Mouse (Mus musculus) limb, embryonic 13.5 days (tissue): ENCODE measurements around the gene Vps9d1. TPM values are rescaled to one million over a fixed set of nuclear protein-coding genes. Genes with fewer than 3 reads are reported as not detected.
A peak's percentile ranks its signal among the peaks of the same experiment; 100 is the strongest.
"Not testable (repeated sequence)": the region's sequence is repeated elsewhere in the genome, so short reads cannot be mapped to it uniquely, and the experiment has no call there.

ENCODE experiments used
- ATAC-seq: fragments of 200-750 bp; cut with Nextera tagmentation; 2 replicates; pipeline ENCODE4 v1.8.0; 2017; ENCODE audit warnings: low read depth, moderate number of reproducible peaks, moderate TSS enrichment; ENCODE audit not compliant: low FRiP score
- H3K27ac ChIP-seq: fragments of 300-500 bp; sonication (generic); 2 replicates; pipeline ENCODE4 v1.5.1; 2015; ENCODE audit warnings: inconsistent platforms, mild to moderate bottlenecking, moderate library complexity
- H3K27me3 ChIP-seq: fragments of 300-500 bp; sonication (generic); 2 replicates; pipeline ENCODE4 v1.6.1; 2015; ENCODE audit warnings: mild to moderate bottlenecking, inconsistent platforms
- H3K36me3 ChIP-seq: fragments of 300-500 bp; sonication (generic); 2 replicates; pipeline ENCODE4 v1.6.1; 2015; ENCODE audit warnings: inconsistent platforms, mild to moderate bottlenecking, moderate library complexity
- H3K4me1 ChIP-seq: fragments of 300-500 bp; sonication (generic); 2 replicates; pipeline ENCODE4 v1.6.1; 2015; ENCODE audit warnings: inconsistent platforms
- H3K4me2 ChIP-seq: fragments of 300-500 bp; sonication (generic); replicated peaks from 2 replicates; pipeline ENCODE4 v1.6.1; 2015; ENCODE audit warnings: inconsistent platforms, mild to moderate bottlenecking, moderate library complexity
- H3K4me3 ChIP-seq: fragments of 300-500 bp; sonication (generic); 2 replicates; pipeline ENCODE4 v1.5.1; 2015; ENCODE audit warnings: moderate library complexity, mild to moderate bottlenecking, inconsistent platforms
- H3K9ac ChIP-seq: fragments of 300-500 bp; sonication (generic); 2 replicates; pipeline ENCODE4 v1.6.1; 2015; ENCODE audit warnings: mild to moderate bottlenecking, inconsistent platforms
- H3K9me3 ChIP-seq: fragments of 300-500 bp; sonication (generic); 2 replicates; pipeline ENCODE4 v1.6.1; 2016; ENCODE audit warnings: inconsistent platforms
- WGBS: fragments of 180-500 bp; shearing (Covaris S2); methylation state at CpG from one replicate; pipeline ENCODE4 v1.1.7; 2015; 5-methylcytosine and 5-hydroxymethylcytosine counted together
- polyA plus RNA-seq: library from polyadenylated mRNA; unstranded; fragments of >200 nt; fragmentation: Nextera tagmentation; extraction: Ambion mirVana; gene quantifications from 2 replicates; pipeline ENCODE4 v1.2.1, GENCODE M21; 2015

Gene Vps9d1
- 32.3 and 32.7 TPM in 2 replicates for polyA plus RNA-seq

DNA sequence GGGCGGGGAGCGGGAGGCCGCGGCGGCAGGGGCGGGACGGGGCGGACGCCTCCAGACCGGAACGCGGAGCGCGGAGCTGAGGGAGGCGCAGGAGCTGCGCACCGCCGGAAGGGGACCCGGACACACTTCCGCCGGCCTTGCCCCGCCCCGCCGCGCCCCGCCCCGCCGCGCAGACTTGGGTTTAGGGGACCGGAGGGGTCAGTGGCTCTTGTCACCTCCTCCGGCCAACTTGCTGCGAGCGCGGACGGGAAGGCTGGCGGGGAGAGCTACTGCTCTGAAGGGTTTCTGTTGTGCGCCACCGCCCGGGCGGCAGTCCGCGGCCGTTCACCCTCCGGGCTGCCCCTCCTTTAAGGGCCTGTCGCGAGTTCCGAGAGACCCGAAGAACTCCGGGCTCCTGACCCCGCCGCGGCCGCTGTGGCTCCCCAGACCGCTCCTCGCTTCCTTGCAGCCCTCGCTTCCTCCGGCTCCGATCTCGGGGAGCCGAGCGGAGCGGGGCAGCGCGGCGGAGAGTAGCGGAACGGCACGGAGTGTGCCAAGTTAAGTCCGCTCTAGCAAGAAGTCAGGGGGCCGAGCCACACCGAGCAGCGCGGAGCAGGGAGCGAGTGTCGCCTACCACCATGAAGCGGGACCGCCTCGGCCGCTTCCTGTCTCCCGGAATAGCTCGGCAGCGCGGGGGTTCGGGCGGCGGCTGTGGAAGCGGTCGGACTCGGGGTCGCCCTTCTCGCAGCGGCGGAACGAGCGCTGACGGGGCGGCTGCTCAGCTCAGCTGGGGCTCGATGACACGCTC lies at the start of gene Vps9d1, which contains the start of gene Zfp276:
Gene Vps9d1, minus strand, starts transcription at position 250 of the 787 bp plus-strand sequence.
Gene Zfp276, plus strand, starts transcription at position 97 of the 787 bp plus-strand sequence.
- H3K27me3 ChIP-seq: no peaks in the 10 kb centered on the region
- H3K4me2 ChIP-seq: peak within 1 kb of the TSS; percentile 76
- H3K4me1 ChIP-seq: peaks cover 25% of the 10 kb centered on the region
- WGBS: under 1% methylated on average over 79 of the region's 99 CpGs
- ATAC-seq: peak; percentile 93
- H3K9ac ChIP-seq: peak within 1 kb of the TSS; percentile 95
- peak within 1 kb of the TSS; percentile 97 for H3K4me3 ChIP-seq
- H3K9me3 ChIP-seq: no peaks in the 10 kb centered on the region
- H3K36me3 ChIP-seq: peaks cover 65% of the 10 kb centered on the region
- peak within 1 kb of the TSS; percentile 77 for H3K27ac ChIP-seq

DNA sequence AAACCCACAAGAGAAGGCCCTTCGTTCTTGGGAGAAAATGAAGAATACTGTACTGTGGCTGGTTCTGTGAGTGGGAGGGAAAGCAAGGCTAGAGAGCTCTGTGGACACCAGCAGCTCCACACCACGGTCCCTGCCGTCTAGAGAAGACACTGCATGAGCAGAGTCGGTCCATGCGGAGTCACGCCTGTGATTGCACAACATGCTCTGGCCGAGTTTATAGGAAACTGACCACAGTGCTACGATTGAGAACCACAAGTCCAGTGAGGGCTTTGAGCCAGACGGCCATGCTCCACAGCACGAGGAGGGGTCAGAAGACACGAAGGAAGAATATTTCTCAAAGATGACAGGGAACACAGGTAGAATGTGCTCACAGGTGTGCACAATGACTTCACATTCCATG lies 44.2 kb upstream of the Vps9d1 start:
- Histone ChIP-seq H3K9ac (no peak overlapping the region), H3K27ac (no peak overlapping the region), H3K27me3 (no peaks in the 10 kb centered on the region), H3K9me3 (no peaks in the 10 kb centered on the region), H3K36me3 (peaks cover 47% of the 10 kb centered on the region), H3K4me2 (no peak overlapping the region), H3K4me3 (no peak overlapping the region), H3K4me1 (no peaks in the 10 kb centered on the region)
- WGBS: 91% methylated on average over 11 of the region's 11 CpGs
- ATAC-seq: no peak

DNA sequence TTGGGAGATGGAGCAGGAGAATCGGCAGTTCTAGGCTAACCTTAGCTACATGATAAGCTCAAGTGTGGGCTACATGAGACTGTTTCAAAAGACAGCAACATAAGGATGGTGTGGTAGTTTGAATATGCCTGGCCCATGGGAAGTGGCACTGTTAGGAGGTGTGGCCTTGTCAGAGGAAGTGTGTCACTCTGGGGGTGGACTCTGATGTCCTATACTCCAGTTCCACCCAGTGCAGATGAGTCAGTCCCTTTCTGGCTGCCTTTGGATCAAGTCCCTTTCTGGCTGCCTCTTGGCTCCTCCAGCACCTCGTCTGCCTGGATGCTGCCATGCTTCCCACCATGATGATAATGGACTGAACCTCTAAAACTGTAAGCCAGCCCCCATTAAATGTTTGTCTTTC lies 38.6 kb upstream of the Vps9d1 start:
- no peaks in the 10 kb centered on the region for H3K27me3 ChIP-seq
- peaks cover 71% of the 10 kb centered on the region for H3K36me3 ChIP-seq
- H3K4me1 ChIP-seq: no peaks in the 10 kb centered on the region
- H3K4me3 ChIP-seq: no peak overlapping the region
- no peak overlapping the region for H3K9ac ChIP-seq
- no peak overlapping the region for H3K4me2 ChIP-seq
- H3K27ac ChIP-seq: no peak overlapping the region
- WGBS: 84% methylated on average over 2 of the region's 2 CpGs
- H3K9me3 ChIP-seq: no peaks in the 10 kb centered on the region
- ATAC-seq: no peak

DNA sequence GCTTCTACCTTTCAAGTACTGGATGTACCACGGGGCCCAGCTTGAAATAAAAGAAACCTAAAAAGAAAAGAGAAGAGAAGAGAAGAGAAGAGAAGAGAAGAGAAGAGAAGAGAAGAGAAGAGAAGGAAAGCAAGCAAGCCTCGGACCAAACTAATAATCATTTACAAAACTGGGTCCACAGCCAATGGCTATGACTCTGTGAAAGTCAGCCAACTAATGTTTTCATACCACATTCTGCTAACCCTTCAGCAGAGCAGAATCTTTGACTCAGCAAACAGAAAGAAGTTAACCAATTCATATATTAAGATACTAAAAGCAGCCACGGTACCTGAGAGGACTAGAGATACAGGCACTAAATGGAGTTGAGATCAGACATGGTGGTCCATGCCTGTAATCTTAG lies 38.1 kb upstream of the Vps9d1 start:
- Histone ChIP-seq H3K27ac (no peak overlapping the region), H3K9ac (no peak overlapping the region)

DNA sequence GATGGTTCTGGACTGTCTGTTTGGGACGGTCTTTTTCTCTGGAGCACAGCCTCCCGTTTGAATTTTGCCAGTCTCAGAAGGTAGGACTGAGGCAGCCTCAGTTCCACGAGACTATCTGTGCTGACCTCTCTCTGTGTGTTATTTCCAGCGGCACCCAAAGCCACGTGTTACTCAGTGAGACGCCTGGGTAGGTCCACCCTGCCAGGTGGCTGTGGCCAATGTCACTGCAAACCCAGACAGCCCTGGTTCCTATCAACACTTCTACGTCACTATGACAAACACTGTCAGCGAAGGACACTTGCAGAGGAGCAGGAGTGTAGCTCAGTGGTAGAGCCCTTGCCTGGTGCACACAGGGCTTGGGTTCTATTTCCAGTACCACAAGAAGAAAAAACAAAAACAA lies 37.6 kb upstream of the Vps9d1 start:
- H3K27ac ChIP-seq: no peak overlapping the region
- H3K36me3 ChIP-seq: peaks cover 72% of the 10 kb centered on the region
- no peaks in the 10 kb centered on the region for H3K9me3 ChIP-seq
- H3K4me2 ChIP-seq: no peak overlapping the region
- H3K4me3 ChIP-seq: no peak overlapping the region
- no peaks in the 10 kb centered on the region for H3K27me3 ChIP-seq
- no peak overlapping the region for H3K9ac ChIP-seq
- no peak for ATAC-seq
- no peaks in the 10 kb centered on the region for H3K4me1 ChIP-seq
- WGBS: 89% methylated on average over 8 of the region's 8 CpGs

More for the DNA sequence above, 38.1 kb upstream of the Vps9d1 start:
- no peaks in the 10 kb centered on the region for H3K9me3 ChIP-seq
- H3K36me3 ChIP-seq: peaks cover 71% of the 10 kb centered on the region
- no peaks in the 10 kb centered on the region for H3K4me1 ChIP-seq
- no peaks in the 10 kb centered on the region for H3K27me3 ChIP-seq
- ATAC-seq: no peak
- WGBS: 80% methylated on average over 3 of the region's 3 CpGs
- H3K4me3 ChIP-seq: no peak overlapping the region
- H3K4me2 ChIP-seq: no peak overlapping the region

DNA sequence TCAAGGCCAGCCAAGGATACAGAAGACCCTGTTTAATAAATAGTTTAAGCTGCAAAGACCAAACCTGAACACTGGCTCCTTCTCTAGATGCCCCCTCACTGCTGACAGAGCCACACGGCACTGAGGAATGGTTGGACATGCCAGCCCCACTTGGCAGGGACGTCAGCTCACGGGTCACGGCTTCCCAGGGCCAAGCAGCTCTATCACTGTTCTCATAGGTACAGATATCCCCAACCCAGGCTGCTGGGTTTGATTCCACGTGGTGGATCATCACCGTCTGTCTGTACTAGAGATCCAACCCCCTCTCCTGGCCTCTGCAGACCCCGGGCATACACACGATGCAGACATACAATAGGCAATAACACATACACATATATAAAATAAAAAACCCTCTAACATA lies 36.5 kb upstream of the Vps9d1 start:
- ATAC-seq: no peak
- no peak overlapping the region for H3K4me3 ChIP-seq
- no peak overlapping the region for H3K9ac ChIP-seq
- H3K27me3 ChIP-seq: no peaks in the 10 kb centered on the region
- H3K4me1 ChIP-seq: no peaks in the 10 kb centered on the region
- peaks cover 68% of the 10 kb centered on the region for H3K36me3 ChIP-seq
- no peaks in the 10 kb centered on the region for H3K9me3 ChIP-seq
- H3K4me2 ChIP-seq: no peak overlapping the region
- no peak overlapping the region for H3K27ac ChIP-seq
- WGBS: 95% methylated on average over 8 of the region's 8 CpGs

DNA sequence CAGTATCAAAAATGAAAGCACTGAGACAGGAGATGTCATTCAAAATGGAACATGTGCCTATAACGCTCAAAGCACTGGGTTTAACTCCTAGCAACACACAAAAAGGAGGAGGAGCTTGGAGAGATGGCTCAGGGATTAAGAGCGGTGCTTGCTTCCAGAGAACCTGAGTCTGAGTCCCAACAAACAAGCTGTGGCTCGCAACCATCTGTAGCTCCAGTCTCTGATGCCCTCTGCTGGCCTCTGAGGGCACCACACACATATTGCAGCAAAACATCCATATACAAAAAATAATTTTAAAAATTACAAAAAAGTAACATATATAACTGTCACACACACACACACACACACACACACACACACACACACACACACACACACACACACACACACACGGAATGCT lies 36.0 kb upstream of the Vps9d1 start:
- H3K27me3 ChIP-seq: no peaks in the 10 kb centered on the region
- no peak for ATAC-seq
- peaks cover 66% of the 10 kb centered on the region for H3K36me3 ChIP-seq
- no peak overlapping the region for H3K4me2 ChIP-seq
- no peak overlapping the region for H3K9ac ChIP-seq
- 76% methylated on average over 4 of the region's 4 CpGs for WGBS
- no peak overlapping the region for H3K4me3 ChIP-seq
- no peaks in the 10 kb centered on the region for H3K9me3 ChIP-seq
- H3K4me1 ChIP-seq: no peaks in the 10 kb centered on the region
- no peak overlapping the region for H3K27ac ChIP-seq

DNA sequence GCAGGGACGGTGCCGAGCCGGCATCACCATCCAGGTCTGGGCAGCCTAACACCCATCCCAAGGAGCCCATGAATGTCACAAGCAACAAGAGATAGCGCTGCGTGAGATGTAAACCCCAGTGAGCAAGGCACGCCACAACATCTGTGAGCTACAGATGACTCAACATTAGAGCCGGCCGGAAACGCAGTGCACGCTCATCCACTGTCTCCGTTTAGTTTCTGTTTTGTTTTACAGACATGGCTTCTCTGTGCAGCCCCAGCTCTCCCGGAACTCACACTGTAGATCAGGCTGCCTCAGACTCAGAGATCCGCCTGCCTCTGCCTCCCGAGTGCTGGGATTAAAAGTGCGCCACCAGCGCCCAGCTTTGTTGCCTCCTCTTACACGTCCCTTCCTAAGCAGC lies 33.2 kb upstream of the Vps9d1 start:
- H3K27me3 ChIP-seq: no peaks in the 10 kb centered on the region
- H3K9me3 ChIP-seq: no peaks in the 10 kb centered on the region
- H3K4me2 ChIP-seq: no peak overlapping the region
- ATAC-seq: no peak
- H3K4me1 ChIP-seq: no peaks in the 10 kb centered on the region
- H3K27ac ChIP-seq: no peak overlapping the region
- peaks cover 47% of the 10 kb centered on the region for H3K36me3 ChIP-seq
- H3K4me3 ChIP-seq: no peak overlapping the region
- H3K9ac ChIP-seq: no peak overlapping the region
- 94% methylated on average over 17 of the region's 17 CpGs for WGBS

DNA sequence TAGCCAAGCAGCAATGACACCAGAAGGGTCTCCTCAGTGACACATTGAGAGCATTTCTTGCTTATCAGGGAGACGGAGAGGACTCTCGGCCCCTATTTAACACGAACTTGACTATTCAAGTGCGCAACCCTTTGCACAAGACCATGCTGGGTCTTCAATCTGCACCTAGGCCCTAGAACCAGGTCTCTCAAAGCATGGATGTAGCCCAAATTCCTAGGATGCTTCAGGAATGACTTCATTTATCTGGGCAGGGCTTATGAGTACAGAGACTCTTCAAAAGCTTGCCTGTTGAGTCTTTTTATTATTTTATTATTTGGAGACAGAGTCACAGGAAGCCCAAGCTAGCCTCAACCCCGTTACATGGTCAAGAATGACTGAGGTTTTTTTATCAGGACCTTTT lies 30.3 kb upstream of the Vps9d1 start:
- Histone ChIP-seq H3K27me3 (no peaks in the 10 kb centered on the region), H3K4me3 (no peak overlapping the region), H3K36me3 (peaks cover 54% of the 10 kb centered on the region), H3K9me3 (no peaks in the 10 kb centered on the region), H3K4me1 (no peaks in the 10 kb centered on the region), H3K4me2 (no peak overlapping the region), H3K9ac (no peak overlapping the region), H3K27ac (no peak overlapping the region)
- 93% methylated on average over 5 of the region's 5 CpGs for WGBS
- ATAC-seq: no peak

DNA sequence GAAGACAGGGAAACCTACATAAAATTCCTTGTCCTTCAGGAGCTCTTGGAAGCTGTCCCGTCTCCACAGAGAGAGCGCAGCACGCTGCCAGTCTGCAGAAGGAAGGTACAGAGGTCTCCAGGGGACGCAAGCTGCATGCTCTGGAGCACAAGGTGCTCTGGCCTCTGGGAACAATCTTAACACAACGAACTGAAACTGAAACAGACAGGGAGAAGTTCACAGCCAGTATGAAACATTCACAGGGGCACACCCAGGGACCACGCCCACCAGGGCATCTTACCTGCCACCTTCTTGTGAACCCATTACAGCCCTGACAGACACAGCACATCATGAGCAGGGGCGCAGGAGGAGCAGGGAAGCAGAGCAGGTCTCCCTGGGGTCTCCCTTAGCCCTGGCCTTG lies 29.8 kb upstream of the Vps9d1 start:
- Histone ChIP-seq H3K4me1 (no peaks in the 10 kb centered on the region), H3K27ac (no peak overlapping the region), H3K9me3 (no peaks in the 10 kb centered on the region), H3K4me3 (no peak overlapping the region), H3K9ac (no peak overlapping the region), H3K36me3 (peaks cover 49% of the 10 kb centered on the region), H3K4me2 (no peak overlapping the region), H3K27me3 (no peaks in the 10 kb centered on the region)
- ATAC-seq: no peak
- 88% methylated on average over 7 of the region's 7 CpGs for WGBS

DNA sequence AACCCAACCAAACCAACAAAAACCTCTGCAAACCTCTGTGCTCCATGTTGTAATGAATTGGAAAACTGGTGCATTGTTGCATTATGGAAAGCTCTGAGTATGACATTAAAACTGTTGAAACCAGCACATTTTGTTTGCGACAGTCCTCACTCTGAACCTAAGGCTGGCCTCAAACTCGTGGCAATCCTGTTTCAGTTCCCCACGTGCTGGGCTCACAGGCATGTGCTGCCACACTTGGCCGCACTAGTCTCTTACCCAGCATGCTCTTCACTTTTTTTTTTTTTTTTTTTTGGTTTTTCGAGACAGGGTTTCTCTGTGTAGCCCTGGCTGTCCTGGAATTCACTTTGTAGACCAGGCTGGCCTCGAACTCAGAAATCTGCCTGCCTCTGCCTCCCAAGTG lies 28.8 kb upstream of the Vps9d1 start:
- ATAC-seq, H3K9ac ChIP-seq, H3K27me3 ChIP-seq, H3K4me3 ChIP-seq, H3K4me1 ChIP-seq, H3K4me2 ChIP-seq, H3K9me3 ChIP-seq, H3K27ac ChIP-seq: not testable (repeated sequence)
- H3K36me3 ChIP-seq: peaks cover 44% of the 10 kb centered on the region
- 92% methylated on average over 5 of the region's 6 CpGs for WGBS

DNA sequence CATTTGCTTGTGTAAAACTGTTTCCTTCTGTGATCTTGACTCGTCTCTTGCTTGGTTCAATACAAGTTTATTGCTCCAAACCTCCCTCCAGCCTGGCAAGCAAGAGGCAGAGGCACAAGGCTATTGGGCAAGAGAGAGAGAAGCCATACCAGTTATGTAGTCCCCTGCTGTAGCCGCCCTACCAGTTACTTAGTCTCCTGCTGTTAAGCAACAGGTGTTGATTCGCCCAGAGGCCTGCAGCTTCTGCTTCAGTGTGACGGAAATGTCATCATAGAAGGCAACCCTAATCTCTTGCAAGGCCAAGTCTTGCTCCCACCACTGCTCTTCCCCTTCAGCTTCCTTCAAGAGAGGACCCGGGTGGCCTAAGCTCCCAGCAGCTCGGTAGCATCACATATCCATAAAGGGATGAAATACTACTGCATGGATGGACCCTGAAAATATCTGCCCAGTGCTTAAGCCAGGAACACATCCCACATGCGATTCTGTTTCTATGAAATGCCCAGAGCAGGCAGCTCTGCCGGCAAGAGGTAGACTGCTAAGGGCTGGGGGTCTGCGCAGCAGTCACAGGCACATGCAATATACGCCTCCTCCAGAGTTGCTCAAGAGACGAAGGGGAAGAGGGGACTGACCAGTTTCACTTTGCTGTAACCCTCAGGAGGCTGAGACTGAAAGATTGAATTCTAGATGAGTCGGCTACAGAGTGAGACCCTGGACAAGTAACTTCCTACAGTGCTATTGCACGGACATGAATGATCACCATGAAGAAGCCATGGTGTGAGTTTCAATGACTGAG lies 26.4 kb upstream of the Vps9d1 start:
- 87% methylated on average over 13 of the region's 13 CpGs for WGBS
- H3K4me1 ChIP-seq: no peaks in the 10 kb centered on the region
- no peak overlapping the region for H3K4me2 ChIP-seq
- no peak overlapping the region for H3K27ac ChIP-seq
- H3K27me3 ChIP-seq: no peaks in the 10 kb centered on the region
- ATAC-seq: no peak
- no peaks in the 10 kb centered on the region for H3K9me3 ChIP-seq
- no peak overlapping the region for H3K9ac ChIP-seq
- no peak overlapping the region for H3K4me3 ChIP-seq
- H3K36me3 ChIP-seq: peaks cover 34% of the 10 kb centered on the region
